Mouse (Mus musculus) neural tube, postnatal 0 days (tissue): Measurements from ENCODE around the gene Trappc3l. TPM values are rescaled to one million over a fixed set of nuclear protein-coding genes. Genes with fewer than 3 reads are reported as not detected.

Experiments
- polyA plus RNA-seq: library from polyadenylated mRNA; unstranded; fragments of >200 nt; fragmentation: Nextera tagmentation; extraction: Ambion mirVana; gene quantifications from 2 replicates; pipeline ENCODE4 v1.2.1, GENCODE M21; 2015

Gene Trappc3l
- polyA plus RNA-seq: 0.34 and 0.60 TPM in 2 replicates

DNA sequence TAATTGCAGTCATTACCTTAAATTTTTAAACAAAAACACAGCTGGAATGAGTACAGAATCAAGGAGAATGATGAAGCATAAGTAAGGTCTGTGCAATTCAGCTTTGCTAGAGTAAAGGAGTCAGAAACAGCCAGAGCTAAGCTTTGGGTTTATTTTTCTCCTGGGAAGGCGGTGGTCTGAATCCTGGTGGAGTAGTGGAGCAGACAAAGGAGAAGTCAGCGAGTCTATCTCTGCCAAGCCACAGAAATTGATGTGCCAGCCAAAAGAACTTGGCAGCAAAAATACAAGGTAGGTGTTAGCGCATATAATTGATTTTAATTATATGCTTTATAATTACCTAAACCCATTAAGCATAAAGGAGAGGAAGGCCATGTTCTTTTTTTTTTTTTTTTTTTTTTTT, at the start of gene Trappc3l:
Trappc3l (plus strand) TSS at position 197 of the 400 bp plus-strand sequence.

DNA sequence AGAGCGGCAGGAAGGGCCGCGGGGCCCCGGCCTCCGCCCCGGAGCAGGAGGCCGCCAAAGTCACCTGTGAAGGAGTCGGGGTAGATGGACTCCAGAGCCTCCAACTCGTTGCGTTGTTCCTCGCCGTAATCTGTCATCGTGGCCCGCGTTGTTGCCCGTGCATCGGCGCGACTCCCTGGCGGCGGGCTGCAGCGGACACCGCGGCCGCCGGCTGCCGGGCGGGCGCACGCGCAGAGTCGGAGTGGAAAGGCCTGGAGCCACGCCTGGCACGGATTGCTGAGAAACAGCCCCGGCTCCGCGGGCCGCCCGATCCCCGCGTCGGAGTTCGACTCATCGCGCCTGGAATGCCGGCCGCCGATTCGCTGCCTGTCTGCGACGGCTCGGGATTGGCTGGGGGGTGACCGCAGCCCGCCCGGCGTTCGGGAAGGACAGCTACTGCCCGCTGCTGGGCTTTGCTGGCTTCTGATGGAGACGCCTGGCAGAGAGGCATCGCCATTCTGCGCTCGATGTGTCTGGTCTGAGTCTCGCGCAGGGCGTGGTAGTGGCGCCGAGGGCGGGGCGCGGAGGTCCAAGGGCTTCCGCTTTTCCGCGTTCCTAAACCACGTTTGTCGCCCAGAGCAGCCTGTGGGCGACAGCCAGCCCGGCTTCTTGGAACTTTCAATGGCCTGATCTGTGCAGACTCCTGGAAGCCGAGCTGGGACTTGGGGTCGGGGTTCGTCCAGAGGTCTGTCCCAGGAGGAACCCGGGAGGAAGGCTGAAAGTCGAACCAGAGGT, 17.9 kb upstream of the Trappc3l start, which contains the start of gene Rwdd1:
Rwdd1 (minus strand) TSS at position 323 of the 774 bp plus-strand sequence.

GRCm38 (mm10) chr10:34044210-34044609, 6.8 kb downstream of the Trappc3l start, which contains the start of gene Calhm4:
Calhm4 (minus strand) TSS chr10:34044310.

GRCm38 (mm10) chr10:34096418-34096883, 59.1 kb downstream of the Trappc3l start, which contains the start of gene Calhm5:
Calhm5 (minus strand) TSS chr10:34096519.

DNA sequence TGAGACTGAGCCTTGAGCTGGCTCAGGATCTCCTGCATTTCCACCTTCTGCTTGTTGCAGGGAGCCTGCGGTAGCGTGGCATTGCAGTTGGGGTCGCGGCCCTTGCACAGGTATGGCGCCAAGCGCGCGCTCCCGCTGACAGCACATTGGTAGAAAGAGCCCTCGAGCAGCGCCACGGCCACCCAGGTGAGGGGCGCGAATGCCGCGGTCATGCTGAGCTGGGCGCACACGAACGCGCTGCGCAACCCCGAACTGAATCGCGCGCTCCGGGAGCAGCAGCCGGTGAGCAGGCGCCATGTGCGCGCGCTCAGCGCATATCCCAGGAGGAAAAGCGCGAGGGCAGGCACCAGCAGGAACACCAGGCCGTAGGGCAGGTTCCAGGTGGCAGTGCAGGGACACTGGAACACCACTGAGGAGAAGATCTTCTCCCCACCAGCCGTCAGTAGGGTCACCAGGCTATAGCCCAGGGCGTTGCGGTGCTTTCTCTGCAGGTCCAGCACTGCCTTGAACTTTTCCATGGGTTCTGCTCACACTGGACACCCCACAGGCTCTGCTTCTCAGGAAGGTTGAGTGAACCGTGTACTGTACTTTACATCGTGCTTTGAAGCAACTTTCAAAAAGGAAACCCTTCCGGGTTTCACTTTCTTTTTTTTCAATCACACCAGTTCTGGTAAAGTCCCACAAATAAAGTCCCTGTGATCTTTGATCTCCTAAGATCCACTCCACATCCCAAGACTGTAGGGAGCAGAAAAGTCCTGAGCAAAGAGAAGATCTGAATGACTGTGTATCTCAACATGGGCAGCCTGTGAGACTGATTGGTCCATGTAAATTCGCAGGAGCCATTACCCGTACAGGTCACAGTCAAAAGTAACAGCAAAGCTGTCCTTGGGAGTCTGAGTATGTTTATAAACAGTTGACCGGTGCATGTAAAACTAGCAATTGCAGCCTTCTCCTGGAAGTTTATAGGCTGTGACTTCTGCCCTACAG, 90.3 kb downstream of the Trappc3l start, which contains the start of gene Calhm6:
Calhm6 (minus strand) TSS at position 593 of the 987 bp plus-strand sequence.

Other genes with a start within 250 kb of the Trappc3l start
- not detected in 2 replicates for gene Sult3a1, start 179.9 kb upstream of the Trappc3l start, polyA plus RNA-seq
- gene Rsph4a, start 132.5 kb upstream of the Trappc3l start, polyA plus RNA-seq: 1.3 and 1.6 TPM in 2 replicates
- 14.1 and 14.5 TPM in 2 replicates for gene Zup1, start 86.3 kb upstream of the Trappc3l start, polyA plus RNA-seq
- 145 and 154 TPM in 2 replicates for gene Rwdd1, start 18.0 kb upstream of the Trappc3l start, polyA plus RNA-seq
- 0.08 TPM in 1 of 2 replicates, not detected in the other for gene Calhm4, start 6.7 kb downstream of the Trappc3l start, polyA plus RNA-seq
- gene Calhm5, start 58.9 kb downstream of the Trappc3l start, polyA plus RNA-seq: 2.0 TPM in 2 replicates
- 1.3 and 1.4 TPM in 2 replicates for gene Calhm6, start 90.4 kb downstream of the Trappc3l start, polyA plus RNA-seq
- 6.7 and 7.5 TPM in 2 replicates for gene Dse, start 170.1 kb downstream of the Trappc3l start, polyA plus RNA-seq
- gene Tspyl1, start 244.6 kb downstream of the Trappc3l start, polyA plus RNA-seq: 124 and 136 TPM in 2 replicates